ENCODE assay signal across 9 mouse cellular contexts in genomic region chr17:73258620-73259019, GRCm38 (mm10).
DNase-seq lines count a peak whose midpoint lies in the region; ATAC-seq lines count a peak whose summit lies in the region.
"Had no signal": no experiment of that assay in that cellular context is flagged by ENCODE, and none has a peak within 500 bp of the region (broad histone marks: within the 10 kb centered on the region; RNA-seq: fewer than 3 reads in every experiment).

No protein-coding gene starts in this region.

- WGBS in midbrain, embryonic 12.5 days: 65% methylated on average over 12 of the region's 12 CpGs
- 54% methylated on average over 12 of the region's 12 CpGs for WGBS in midbrain, embryonic 13.5 days
- WGBS in forebrain, embryonic 14.5 days: 67% methylated on average over 12 of the region's 12 CpGs

- intact Hi-C loops in left cerebral cortex, postnatal 36 days (cut with DNase I): no loop called here

- no peaks in the 10 kb centered on the region for H3K27me3 ChIP-seq in midbrain, embryonic 12.5 days
- H3K27me3 ChIP-seq in midbrain, embryonic 13.5 days: no peaks in the 10 kb centered on the region
- no peaks in the 10 kb centered on the region for H3K27me3 ChIP-seq in forebrain, embryonic 14.5 days (replicated peaks; ENCODE audit: control insufficient read depth, insufficient read depth, low read length)

- H3K4me1 ChIP-seq in midbrain, embryonic 12.5 days: no peaks in the 10 kb centered on the region
- H3K4me1 ChIP-seq in midbrain, embryonic 13.5 days (replicated peaks): no peaks in the 10 kb centered on the region
- no peaks in the 10 kb centered on the region for H3K4me1 ChIP-seq in forebrain, embryonic 14.5 days (ENCODE audit: control insufficient read depth, insufficient read depth, low read length)

- ATAC-seq in midbrain, embryonic 12.5 days (ENCODE audit: low FRiP score, low read depth): no peak
- no peak for ATAC-seq in midbrain, embryonic 13.5 days
- no peak for ATAC-seq in forebrain, embryonic 14.5 days

- H3K27ac ChIP-seq in midbrain, embryonic 12.5 days (replicated peaks): 0 out of 2 replicates have a peak overlapping the region, but pooled peaks have one; percentile 12
- no peak overlapping the region for H3K27ac ChIP-seq in midbrain, embryonic 13.5 days
- no peak overlapping the region for H3K27ac ChIP-seq in forebrain, embryonic 14.5 days (ENCODE audit: low read depth, low read length)

- no peak overlapping the region for H3K4me3 ChIP-seq in midbrain, embryonic 12.5 days
- no peak overlapping the region for H3K4me3 ChIP-seq in midbrain, embryonic 13.5 days (replicated peaks)
- H3K4me3 ChIP-seq in forebrain, embryonic 14.5 days (ENCODE audit: low read depth, low read length): no peak overlapping the region

- H3K9ac ChIP-seq in midbrain, embryonic 12.5 days (replicated peaks): no peak overlapping the region
- H3K9ac ChIP-seq in midbrain, embryonic 13.5 days (replicated peaks): no peak overlapping the region
- H3K9ac ChIP-seq in forebrain, embryonic 14.5 days (ENCODE audit: low read length): no peak overlapping the region

- H3K4me2 ChIP-seq in midbrain, embryonic 12.5 days (replicated peaks): no peak overlapping the region
- H3K4me2 ChIP-seq in midbrain, embryonic 13.5 days (replicated peaks): no peak overlapping the region
- H3K4me2 ChIP-seq in forebrain, embryonic 14.5 days (ENCODE audit: low read length): no peak overlapping the region

- DNase-seq in embryo, embryonic 11 days: peak; percentile 22
- DNase-seq in embryo, embryonic 10 days (ENCODE audit: low spot score): no peak
- DNase-seq in kidney, postnatal 36 days: peak; percentile 3 to 23
- DNase-seq in thymus, postnatal 10 days (ENCODE audit: low spot score in 2 of 2): peak; percentile 61 to 63
- DNase-seq in left cerebral cortex, postnatal 36 days (ENCODE audit: low spot score in 2 of 2): no peak
- DNase-seq in forebrain, embryonic 14.5 days (ENCODE audit: low spot score): no peak
- DNase-seq: cerebellum, adult 18-20 months had no signal

- H3K36me3 ChIP-seq in midbrain, embryonic 12.5 days: no peaks in the 10 kb centered on the region
- no peaks in the 10 kb centered on the region for H3K36me3 ChIP-seq in midbrain, embryonic 13.5 days
- H3K36me3 ChIP-seq in forebrain, embryonic 14.5 days (ENCODE audit: control insufficient read depth, insufficient read depth, low read length): no peaks in the 10 kb centered on the region

- no peaks in the 10 kb centered on the region for H3K9me3 ChIP-seq in midbrain, embryonic 12.5 days
- H3K9me3 ChIP-seq in midbrain, embryonic 13.5 days: no peaks in the 10 kb centered on the region
- no peaks in the 10 kb centered on the region for H3K9me3 ChIP-seq in forebrain, embryonic 14.5 days (replicated peaks; ENCODE audit: control insufficient read depth, low read length)

Comparison
In these comparisons a context has a peak if more than half of its experiments do, and no peak if none do; other contexts are left out.
1. DNase-seq: peak in embryo, embryonic 11 days (single experiment), kidney, postnatal 36 days (2 of 2) and thymus, postnatal 10 days (2 of 2); none in embryo, embryonic 10 days (single experiment), left cerebral cortex, postnatal 36 days (0 of 2) and forebrain, embryonic 14.5 days (single experiment).